Mouse (Mus musculus): ENCODE measurements around the gene Trim7. TPM values are rescaled to one million over a fixed set of nuclear protein-coding genes. Genes with fewer than 3 reads are reported as not detected.
A peak's percentile ranks its signal among the peaks of the same experiment; 100 is the strongest.
"Not testable (repeated sequence)": the region's sequence is repeated elsewhere in the genome, so short reads cannot be mapped to it uniquely, and the experiment has no call there.

Trim7 gene
- polyA plus RNA-seq, 1 experiment from 2014 or later, result 1.4 TPM

DNA sequence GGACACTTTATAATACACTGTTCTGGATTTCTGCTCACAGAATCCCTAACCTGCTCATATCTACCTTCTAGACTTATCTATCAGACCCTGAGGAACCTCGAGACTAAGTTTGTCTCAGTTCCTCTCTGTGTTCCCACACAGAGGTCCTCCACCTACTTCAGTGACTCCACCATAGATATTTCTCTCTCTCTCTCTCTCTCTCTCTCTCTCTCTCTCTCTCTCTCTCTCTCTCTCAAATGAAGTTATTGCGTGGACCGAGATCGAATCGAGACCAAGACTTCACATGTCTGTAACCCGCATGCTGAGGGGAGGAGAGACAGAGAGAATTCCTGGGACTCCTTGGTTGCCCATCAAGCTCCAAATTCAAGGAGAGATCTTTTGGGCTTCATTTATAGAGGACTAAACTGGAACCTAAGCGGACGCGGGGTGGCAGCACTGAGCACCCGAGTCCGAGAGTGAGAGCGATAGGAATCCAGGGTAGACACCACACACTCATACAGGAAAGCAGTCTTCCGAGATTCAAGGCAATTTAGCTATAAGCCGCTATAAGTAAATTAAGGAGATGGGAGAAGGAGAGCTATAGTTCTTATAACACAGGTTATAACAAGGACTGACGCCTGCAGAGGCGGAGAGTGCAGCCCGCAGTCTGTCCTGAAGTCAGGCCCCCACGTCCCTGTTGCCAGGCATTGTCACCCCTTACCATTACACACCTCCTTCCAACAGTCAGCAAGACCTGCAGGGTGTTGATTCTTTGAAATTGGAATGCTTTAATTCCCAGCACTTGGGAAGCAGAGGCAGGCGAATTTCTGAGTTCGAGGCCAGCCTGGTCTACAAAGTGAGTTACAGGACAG lies 35.7 kb upstream of the Trim7 start:
- H3K27me3 ChIP-seq (replicated peaks; ENCODE audit: control insufficient read depth, insufficient read depth, low read length), result no peaks in the 10 kb centered on the region
- H3K9ac ChIP-seq (replicated peaks; ENCODE audit: low read depth, low read length), result no peak overlapping the region
- H3K9me3 ChIP-seq (ENCODE audit: control insufficient read depth, low read length), result no peaks in the 10 kb centered on the region
- 13% methylated on average over 20 of the region's 20 CpGs for WGBS
- H3K36me3 ChIP-seq (ENCODE audit: control insufficient read depth, insufficient read depth), result no peaks in the 10 kb centered on the region
- peak overlapping the region; percentile 45 for H3K4me2 ChIP-seq (ENCODE audit: low read length)
- peaks cover 9% of the 10 kb centered on the region for H3K4me1 ChIP-seq (replicated peaks; ENCODE audit: control insufficient read depth, insufficient read depth, low read length)
- no peak overlapping the region for H3K27ac ChIP-seq (ENCODE audit: low read length)
- peak; percentile 73 for ATAC-seq
- H3K4me3 ChIP-seq (replicated peaks; ENCODE audit: low read length), result peak overlapping the region; percentile 26

DNA sequence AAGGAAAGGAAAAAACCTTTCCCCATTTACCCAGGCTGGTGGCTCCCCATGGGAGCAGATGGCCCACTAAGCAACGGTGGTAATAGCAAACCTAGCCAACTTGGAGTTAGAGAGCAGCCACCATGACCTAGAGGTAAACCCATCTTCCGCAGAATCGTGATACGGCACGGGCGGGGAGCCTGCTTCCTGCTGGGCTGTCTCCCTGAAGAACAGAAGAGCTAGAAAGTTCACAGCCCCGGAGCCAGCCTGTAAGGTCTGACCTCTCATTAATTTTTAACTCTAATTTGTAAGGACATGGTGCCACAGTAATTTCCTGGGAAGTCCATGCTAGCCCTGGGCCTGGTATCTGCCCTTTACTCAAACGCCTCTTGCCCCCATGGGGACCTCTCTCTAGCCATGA lies 35.0 kb upstream of the Trim7 start:
- peaks cover 9% of the 10 kb centered on the region for H3K4me1 ChIP-seq (replicated peaks; ENCODE audit: control insufficient read depth, insufficient read depth, low read length)
- WGBS, result 75% methylated on average over 8 of the region's 8 CpGs
- H3K4me3 ChIP-seq (replicated peaks; ENCODE audit: low read length), result no peak overlapping the region
- no peak overlapping the region for H3K4me2 ChIP-seq (ENCODE audit: low read length)
- no peaks in the 10 kb centered on the region for H3K9me3 ChIP-seq (ENCODE audit: control insufficient read depth, low read length)
- H3K9ac ChIP-seq (replicated peaks; ENCODE audit: low read depth, low read length), result no peak overlapping the region
- ATAC-seq, result no peak
- H3K36me3 ChIP-seq (ENCODE audit: control insufficient read depth, insufficient read depth), result no peaks in the 10 kb centered on the region
- H3K27me3 ChIP-seq (replicated peaks; ENCODE audit: control insufficient read depth, insufficient read depth, low read length), result no peaks in the 10 kb centered on the region
- no peak overlapping the region for H3K27ac ChIP-seq (ENCODE audit: low read length)

DNA sequence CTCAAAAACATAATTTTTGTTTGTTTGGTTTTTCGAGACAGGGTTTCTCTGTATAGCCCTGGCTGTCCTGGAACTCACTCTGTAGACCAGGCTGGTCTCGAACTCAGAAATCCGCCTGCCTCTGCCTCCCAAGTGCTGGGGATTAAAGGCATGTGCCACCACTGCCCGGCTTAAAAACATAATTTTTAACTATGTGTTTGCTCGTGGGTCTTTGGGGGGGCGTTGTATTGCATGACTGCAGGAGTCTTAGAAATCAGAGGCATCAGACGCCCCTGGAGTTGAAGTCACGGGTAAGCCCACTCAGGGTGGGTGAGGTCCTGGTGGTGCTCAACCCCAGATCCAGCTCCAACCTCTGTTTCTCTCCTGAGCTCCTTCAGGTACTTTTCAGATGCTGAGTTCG lies 34.0 kb upstream of the Trim7 start:
- H3K9me3 ChIP-seq (ENCODE audit: control insufficient read depth, low read length); H3K4me2 ChIP-seq (ENCODE audit: low read length); H3K27me3 ChIP-seq (replicated peaks; ENCODE audit: control insufficient read depth, insufficient read depth, low read length); ATAC-seq; H3K4me3 ChIP-seq (replicated peaks; ENCODE audit: low read length); H3K36me3 ChIP-seq (ENCODE audit: control insufficient read depth, insufficient read depth); H3K27ac ChIP-seq (ENCODE audit: low read length); H3K4me1 ChIP-seq (replicated peaks; ENCODE audit: control insufficient read depth, insufficient read depth, low read length); H3K9ac ChIP-seq (replicated peaks; ENCODE audit: low read depth, low read length): not testable (repeated sequence)
- 86% methylated on average over 9 of the region's 9 CpGs for WGBS

DNA sequence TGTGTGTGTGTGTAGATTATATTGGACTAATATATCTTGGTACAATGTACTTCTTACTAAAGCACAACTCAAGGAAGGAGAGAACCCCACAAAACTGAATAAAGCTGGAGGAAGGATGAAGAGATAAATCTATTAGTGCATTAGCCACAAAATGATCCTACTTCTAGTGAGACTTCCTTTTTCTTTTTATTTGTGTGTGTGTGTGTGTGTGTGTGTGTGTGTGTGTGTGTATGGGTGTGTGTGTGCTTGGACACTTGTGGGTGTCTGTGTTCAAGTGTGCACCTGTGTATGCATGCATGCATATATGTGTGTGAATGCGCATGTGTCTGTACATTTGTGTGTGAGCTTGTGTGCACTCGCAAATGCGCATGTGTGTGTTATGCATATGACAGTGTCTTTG lies 32.8 kb upstream of the Trim7 start:
- Histone ChIP-seq H3K27me3 (replicated peaks; ENCODE audit: control insufficient read depth, insufficient read depth, low read length) (no peaks in the 10 kb centered on the region), H3K9me3 (ENCODE audit: control insufficient read depth, low read length) (no peaks in the 10 kb centered on the region), H3K4me1 (replicated peaks; ENCODE audit: control insufficient read depth, insufficient read depth, low read length) (peaks cover 7% of the 10 kb centered on the region), H3K4me2 (ENCODE audit: low read length) (no peak overlapping the region), H3K4me3 (replicated peaks; ENCODE audit: low read length) (no peak overlapping the region), H3K9ac (replicated peaks; ENCODE audit: low read depth, low read length) (no peak overlapping the region), H3K27ac (ENCODE audit: low read length) (no peak overlapping the region), H3K36me3 (ENCODE audit: control insufficient read depth, insufficient read depth) (no peaks in the 10 kb centered on the region)
- 97% methylated on average over 3 of the region's 3 CpGs for WGBS
- no peak for ATAC-seq

DNA sequence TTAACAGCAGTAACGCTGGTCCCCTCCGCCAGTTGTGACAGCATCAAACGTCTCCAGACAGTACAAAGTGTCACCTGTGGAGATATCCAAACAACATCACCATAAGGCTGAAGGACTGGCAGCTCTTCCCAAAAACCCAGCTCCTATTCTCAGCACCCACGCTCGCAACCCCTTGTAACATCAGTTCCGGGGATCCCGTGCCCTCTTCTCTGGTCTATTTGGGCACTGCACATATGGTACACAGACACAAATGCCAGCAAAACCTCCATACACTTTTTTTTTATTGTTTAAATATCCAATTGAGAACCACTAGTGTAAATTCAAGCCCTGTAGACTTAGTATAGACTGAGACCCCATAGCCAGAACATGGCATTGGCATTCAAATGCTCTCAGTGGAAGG lies 30.7 kb upstream of the Trim7 start:
- no peaks in the 10 kb centered on the region for H3K36me3 ChIP-seq (ENCODE audit: control insufficient read depth, insufficient read depth)
- H3K27me3 ChIP-seq (replicated peaks; ENCODE audit: control insufficient read depth, insufficient read depth, low read length), result no peaks in the 10 kb centered on the region
- no peaks in the 10 kb centered on the region for H3K9me3 ChIP-seq (ENCODE audit: control insufficient read depth, low read length)
- no peak overlapping the region for H3K27ac ChIP-seq (ENCODE audit: low read length)
- H3K9ac ChIP-seq (replicated peaks; ENCODE audit: low read depth, low read length), result no peak overlapping the region
- H3K4me1 ChIP-seq (replicated peaks; ENCODE audit: control insufficient read depth, insufficient read depth, low read length), result peaks cover 16% of the 10 kb centered on the region
- 90% methylated on average over 7 of the region's 7 CpGs for WGBS
- no peak overlapping the region for H3K4me3 ChIP-seq (replicated peaks; ENCODE audit: low read length)
- no peak for ATAC-seq
- no peak overlapping the region for H3K4me2 ChIP-seq (ENCODE audit: low read length)

DNA sequence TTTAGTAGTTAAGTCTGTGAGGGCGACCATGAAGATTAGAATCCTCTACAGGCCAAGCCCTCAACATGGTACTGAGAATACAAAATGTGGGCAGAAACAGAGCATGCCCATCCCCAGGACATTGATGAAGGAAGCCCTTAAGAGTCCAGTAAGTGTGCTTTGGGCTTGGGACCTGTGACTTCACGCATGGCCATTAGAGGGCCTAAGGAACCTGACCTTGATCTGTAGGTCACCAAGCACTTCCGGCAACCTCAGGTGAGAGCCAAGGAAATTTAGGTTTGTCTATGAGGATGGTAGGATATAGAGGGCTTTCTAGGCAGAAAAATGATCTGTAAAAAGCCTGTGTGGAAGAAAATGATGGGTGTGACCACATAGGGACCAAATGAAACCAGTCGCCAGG lies 29.6 kb upstream of the Trim7 start:
- WGBS, result 87% methylated on average over 4 of the region's 4 CpGs
- no peaks in the 10 kb centered on the region for H3K9me3 ChIP-seq (ENCODE audit: control insufficient read depth, low read length)
- no peak overlapping the region for H3K4me3 ChIP-seq (replicated peaks; ENCODE audit: low read length)
- H3K27me3 ChIP-seq (replicated peaks; ENCODE audit: control insufficient read depth, insufficient read depth, low read length), result no peaks in the 10 kb centered on the region
- ATAC-seq, result no peak
- no peak overlapping the region for H3K27ac ChIP-seq (ENCODE audit: low read length)
- no peak overlapping the region for H3K9ac ChIP-seq (replicated peaks; ENCODE audit: low read depth, low read length)
- H3K4me2 ChIP-seq (ENCODE audit: low read length), result no peak overlapping the region
- peaks cover 18% of the 10 kb centered on the region for H3K4me1 ChIP-seq (replicated peaks; ENCODE audit: control insufficient read depth, insufficient read depth, low read length)
- H3K36me3 ChIP-seq (ENCODE audit: control insufficient read depth, insufficient read depth), result no peaks in the 10 kb centered on the region

DNA sequence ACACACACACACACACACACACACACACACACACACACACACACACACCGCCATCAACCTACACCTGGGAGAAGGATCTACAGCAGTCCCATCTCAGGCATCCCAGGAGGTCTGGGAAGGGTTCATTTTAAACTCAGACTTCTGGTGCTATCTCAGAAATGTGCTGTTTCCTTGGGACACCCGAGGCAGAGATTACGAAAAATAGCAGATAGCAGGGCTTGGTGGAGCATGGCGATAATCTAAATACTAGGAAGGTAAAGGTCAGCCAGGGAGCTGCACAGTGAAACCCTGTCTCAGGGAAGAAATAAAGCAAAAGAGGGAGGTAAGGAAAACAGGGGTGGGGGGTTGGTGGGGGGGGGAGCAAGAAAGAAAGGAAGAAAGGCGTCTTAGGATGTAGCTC lies 28.7 kb upstream of the Trim7 start:
- no peak overlapping the region for H3K4me3 ChIP-seq (replicated peaks; ENCODE audit: low read length)
- H3K4me1 ChIP-seq (replicated peaks; ENCODE audit: control insufficient read depth, insufficient read depth, low read length), result peaks cover 28% of the 10 kb centered on the region
- no peak for ATAC-seq
- no peak overlapping the region for H3K9ac ChIP-seq (replicated peaks; ENCODE audit: low read depth, low read length)
- no peak overlapping the region for H3K4me2 ChIP-seq (ENCODE audit: low read length)
- peaks cover under 1% of the 10 kb centered on the region; the same call in 1 of the 2 replicates for H3K36me3 ChIP-seq (ENCODE audit: control insufficient read depth, insufficient read depth)
- no peaks in the 10 kb centered on the region for H3K27me3 ChIP-seq (replicated peaks; ENCODE audit: control insufficient read depth, insufficient read depth, low read length)
- no peak overlapping the region for H3K27ac ChIP-seq (ENCODE audit: low read length)
- no peaks in the 10 kb centered on the region for H3K9me3 ChIP-seq (ENCODE audit: control insufficient read depth, low read length)
- WGBS, result 90% methylated on average over 5 of the region's 5 CpGs

DNA sequence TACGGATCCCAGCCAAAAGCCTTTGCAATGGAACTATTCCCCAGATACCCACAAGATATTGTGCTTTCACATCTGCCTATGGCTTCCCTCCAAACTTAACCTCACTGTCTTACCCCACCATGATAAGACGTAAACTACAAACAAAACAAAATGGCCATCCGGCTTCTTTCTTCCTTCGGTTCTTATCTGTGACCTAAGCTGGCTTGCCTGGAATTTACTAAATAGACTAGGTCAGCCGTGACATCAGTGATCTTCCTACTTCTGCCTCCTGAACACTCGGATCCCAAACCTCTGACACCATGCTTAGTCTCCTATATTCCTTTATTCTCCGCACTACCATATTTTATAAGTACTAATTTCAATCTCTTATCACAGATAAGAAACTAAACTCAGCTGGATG lies 27.6 kb upstream of the Trim7 start:
- no peak overlapping the region for H3K27ac ChIP-seq (ENCODE audit: low read length)
- H3K9ac ChIP-seq (replicated peaks; ENCODE audit: low read depth, low read length), result no peak overlapping the region
- WGBS, result 84% methylated on average over 7 of the region's 7 CpGs
- H3K27me3 ChIP-seq (replicated peaks; ENCODE audit: control insufficient read depth, insufficient read depth, low read length), result no peaks in the 10 kb centered on the region
- peaks cover 33% of the 10 kb centered on the region for H3K4me1 ChIP-seq (replicated peaks; ENCODE audit: control insufficient read depth, insufficient read depth, low read length)
- no peak overlapping the region for H3K4me3 ChIP-seq (replicated peaks; ENCODE audit: low read length)
- peaks cover 7% of the 10 kb centered on the region; the same call in 1 of the 2 replicates for H3K36me3 ChIP-seq (ENCODE audit: control insufficient read depth, insufficient read depth)
- no peak for ATAC-seq
- H3K4me2 ChIP-seq (ENCODE audit: low read length), result no peak overlapping the region
- no peaks in the 10 kb centered on the region for H3K9me3 ChIP-seq (ENCODE audit: control insufficient read depth, low read length)

DNA sequence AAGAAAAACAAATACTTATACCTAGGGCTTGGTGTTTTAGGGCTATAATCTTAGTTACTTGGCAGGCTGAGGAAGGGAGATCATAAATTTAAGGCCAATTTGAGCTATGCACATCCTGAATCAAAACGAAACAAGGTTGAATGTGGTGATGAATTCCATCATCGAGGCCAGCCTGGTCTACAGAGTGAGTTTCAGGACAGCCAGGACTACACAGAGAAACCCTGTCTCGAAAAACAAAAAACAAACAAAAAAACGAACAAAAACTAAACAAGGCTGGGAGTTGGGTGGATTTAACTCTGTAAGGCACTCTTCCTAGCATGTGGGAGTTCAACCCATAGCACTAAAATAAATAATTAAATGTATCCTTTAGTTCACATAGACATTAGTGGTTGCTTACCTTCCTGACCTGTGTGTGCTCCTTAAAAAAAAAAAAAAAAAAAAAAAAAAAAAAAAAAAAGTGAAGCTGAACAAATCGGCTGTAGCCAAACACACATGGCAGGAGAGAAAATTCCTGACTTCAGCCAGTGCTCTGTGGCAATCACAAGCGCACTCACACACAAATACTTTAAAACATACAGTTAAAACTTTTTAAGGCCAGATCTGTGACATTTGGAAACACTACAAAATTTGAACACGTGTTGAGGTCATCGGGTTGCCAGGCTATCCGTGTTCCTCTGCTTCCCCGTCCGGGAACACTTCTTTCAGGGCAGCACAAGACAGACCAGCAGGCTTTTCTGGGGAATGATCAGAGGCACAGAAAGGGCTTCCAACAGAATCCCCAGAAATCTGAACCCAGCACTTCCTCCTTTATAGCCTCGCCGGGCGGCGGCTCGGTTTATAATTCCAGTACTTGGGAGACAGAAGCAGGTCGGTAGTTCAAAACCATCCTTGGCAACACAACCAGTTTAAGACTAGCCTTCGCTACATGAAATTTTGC lies 26.7 kb upstream of the Trim7 start:
- peak overlapping the region; percentile 87 for H3K9ac ChIP-seq (replicated peaks; ENCODE audit: low read depth, low read length)
- peak; percentile 21 for ATAC-seq
- peaks cover 33% of the 10 kb centered on the region for H3K4me1 ChIP-seq (replicated peaks; ENCODE audit: control insufficient read depth, insufficient read depth, low read length)
- peak overlapping the region; percentile 88 for H3K4me2 ChIP-seq (ENCODE audit: low read length)
- 8% methylated on average over 18 of the region's 18 CpGs for WGBS
- peaks cover 17% of the 10 kb centered on the region for H3K36me3 ChIP-seq (ENCODE audit: control insufficient read depth, insufficient read depth)
- no peaks in the 10 kb centered on the region for H3K27me3 ChIP-seq (replicated peaks; ENCODE audit: control insufficient read depth, insufficient read depth, low read length)
- H3K27ac ChIP-seq (ENCODE audit: low read length), result peak overlapping the region; percentile 98
- no peaks in the 10 kb centered on the region for H3K9me3 ChIP-seq (ENCODE audit: control insufficient read depth, low read length)
- peak overlapping the region; percentile 60 for H3K4me3 ChIP-seq (replicated peaks; ENCODE audit: low read length)
